Mouse (Mus musculus): Measurements from ENCODE around the gene Ipp.
A peak's percentile ranks its signal among the peaks of the same experiment; 100 is the strongest.

The Ipp gene

GRCm38 (mm10) chr4:116507425-116508218, at the start of gene Ipp:
Ipp (plus strand) TSS chr4:116507549.
- peak; percentile 54 for DNase-seq (ENCODE audit: extremely low spot score, low read depth, low spot score)

- no peak for DNase-seq (ENCODE audit: extremely low spot score, low read depth, low spot score)
These were observed 45.4 kb upstream of the Ipp start for GRCm38 (mm10) chr4:116461943-116462342.

- no peak for DNase-seq (ENCODE audit: extremely low spot score, low read depth, low spot score)
These were observed 43.9 kb upstream of the Ipp start for GRCm38 (mm10) chr4:116463231-116464125.

GRCm38 (mm10) chr4:116464126-116464981, 43.0 kb upstream of the Ipp start, which contains the start of gene Mast2:
Mast2 (minus strand) TSS chr4:116464183.
- peak; percentile 53 for DNase-seq (ENCODE audit: extremely low spot score, low read depth, low spot score)

- no peak for DNase-seq (ENCODE audit: extremely low spot score, low read depth, low spot score)
These were observed 26.0 kb upstream of the Ipp start for GRCm38 (mm10) chr4:116481322-116481721.

- no peak for DNase-seq (ENCODE audit: extremely low spot score, low read depth, low spot score)
These were observed 23.9 kb upstream of the Ipp start for GRCm38 (mm10) chr4:116483476-116483875.

GRCm38 (mm10) chr4:116491119-116491536, 16.2 kb upstream of the Ipp start:
- no peak for DNase-seq (ENCODE audit: extremely low spot score, low read depth, low spot score)

GRCm38 (mm10) chr4:116491886-116492285, 15.5 kb upstream of the Ipp start:
- DNase-seq (ENCODE audit: extremely low spot score, low read depth, low spot score): no peak

GRCm38 (mm10) chr4:116492460-116492859, 14.9 kb upstream of the Ipp start:
- no peak for DNase-seq (ENCODE audit: extremely low spot score, low read depth, low spot score)

GRCm38 (mm10) chr4:116493646-116494045, 13.7 kb upstream of the Ipp start:
- no peak for DNase-seq (ENCODE audit: extremely low spot score, low read depth, low spot score)

- no peak for DNase-seq (ENCODE audit: extremely low spot score, low read depth, low spot score)
These were observed 7.4 kb upstream of the Ipp start for GRCm38 (mm10) chr4:116499978-116500377.

- no peak for DNase-seq (ENCODE audit: extremely low spot score, low read depth, low spot score)
These were observed 394 bp upstream of the Ipp start for GRCm38 (mm10) chr4:116506886-116507424.

- no peak for DNase-seq (ENCODE audit: extremely low spot score, low read depth, low spot score)
These were observed 23.8 kb downstream of the Ipp start for GRCm38 (mm10) chr4:116531109-116531508.

GRCm38 (mm10) chr4:116536351-116536750, 29.0 kb downstream of the Ipp start:
- DNase-seq (ENCODE audit: extremely low spot score, low read depth, low spot score): no peak

- DNase-seq (ENCODE audit: extremely low spot score, low read depth, low spot score): no peak
These were observed 30.4 kb downstream of the Ipp start for GRCm38 (mm10) chr4:116537737-116538136.

- no peak for DNase-seq (ENCODE audit: extremely low spot score, low read depth, low spot score)
These were observed 43.1 kb downstream of the Ipp start for GRCm38 (mm10) chr4:116550432-116550831.

GRCm38 (mm10) chr4:116553035-116553434, 45.7 kb downstream of the Ipp start:
- DNase-seq (ENCODE audit: extremely low spot score, low read depth, low spot score): no peak

- DNase-seq (ENCODE audit: extremely low spot score, low read depth, low spot score): peak; percentile 74
These were observed 48.3 kb downstream of the Ipp start, which contains the start of gene Tmem69 for GRCm38 (mm10) chr4:116555413-116556300. Tmem69 (minus strand) TSS chr4:116555936.

GRCm38 (mm10) chr4:116556561-116557305, 49.4 kb downstream of the Ipp start:
- DNase-seq (ENCODE audit: extremely low spot score, low read depth, low spot score): peak; percentile 63
